Mouse (Mus musculus): Measurements from ENCODE around the gene Astn2.

The Astn2 gene

GRCm38 (mm10) chr4:66310315-66311020 lies 93.9 kb downstream of the Astn2 start:
- no peak for DNase-seq (ENCODE audit: low spot score)

- DNase-seq (ENCODE audit: low spot score): no peak
These were observed 98.0 kb downstream of the Astn2 start for GRCm38 (mm10) chr4:66306377-66306776.

- DNase-seq (ENCODE audit: low spot score): no peak
These were observed 101.6 kb downstream of the Astn2 start for GRCm38 (mm10) chr4:66302686-66303310.

GRCm38 (mm10) chr4:66285034-66285433 lies 119.4 kb downstream of the Astn2 start:
- DNase-seq (ENCODE audit: low spot score): no peak

GRCm38 (mm10) chr4:66276096-66276495 lies 128.3 kb downstream of the Astn2 start:
- no peak for DNase-seq (ENCODE audit: low spot score)

GRCm38 (mm10) chr4:66271550-66272117 lies 132.8 kb downstream of the Astn2 start:
- DNase-seq (ENCODE audit: low spot score): no peak

GRCm38 (mm10) chr4:66264031-66264430 lies 140.4 kb downstream of the Astn2 start:
- DNase-seq (ENCODE audit: low spot score): no peak

- DNase-seq (ENCODE audit: low spot score): no peak
These were observed 143.1 kb downstream of the Astn2 start for GRCm38 (mm10) chr4:66261276-66261675.

GRCm38 (mm10) chr4:66258905-66259304 lies 145.5 kb downstream of the Astn2 start:
- DNase-seq (ENCODE audit: low spot score): no peak

GRCm38 (mm10) chr4:66254695-66255492 lies 149.5 kb downstream of the Astn2 start:
- no peak for DNase-seq (ENCODE audit: low spot score)

GRCm38 (mm10) chr4:66248521-66248920 lies 155.9 kb downstream of the Astn2 start:
- no peak for DNase-seq (ENCODE audit: low spot score)

- DNase-seq (ENCODE audit: low spot score): no peak
These were observed 161.7 kb downstream of the Astn2 start for GRCm38 (mm10) chr4:66242683-66243082.

- DNase-seq (ENCODE audit: low spot score): no peak
These were observed 171.6 kb downstream of the Astn2 start for GRCm38 (mm10) chr4:66232799-66233198.

- DNase-seq (ENCODE audit: low spot score): no peak
These were observed 172.1 kb downstream of the Astn2 start for GRCm38 (mm10) chr4:66232350-66232749.

- no peak for DNase-seq (ENCODE audit: low spot score)
These were observed 173.7 kb downstream of the Astn2 start for GRCm38 (mm10) chr4:66230735-66231134.

- no peak for DNase-seq (ENCODE audit: low spot score)
These were observed 181.7 kb downstream of the Astn2 start for GRCm38 (mm10) chr4:66222602-66223317.

GRCm38 (mm10) chr4:66215170-66215618 lies 189.2 kb downstream of the Astn2 start:
- no peak for DNase-seq (ENCODE audit: low spot score)

GRCm38 (mm10) chr4:66189636-66190035 lies 214.8 kb downstream of the Astn2 start:
- DNase-seq (ENCODE audit: low spot score): no peak

GRCm38 (mm10) chr4:66175887-66176533 lies 228.4 kb downstream of the Astn2 start:
- no peak for DNase-seq (ENCODE audit: low spot score)

GRCm38 (mm10) chr4:66171583-66171982 lies 232.8 kb downstream of the Astn2 start:
- no peak for DNase-seq (ENCODE audit: low spot score)

GRCm38 (mm10) chr4:66170787-66171186 lies 233.6 kb downstream of the Astn2 start:
- no peak for DNase-seq (ENCODE audit: low spot score)

Measured in testis, postnatal 10 days (tissue).